Mouse (Mus musculus): ENCODE measurements at regions not wholly inside any gene's neighbourhood (a gene's known extent, or its start where the extent isn't known, plus 50 kb on each side); places are given as distances from the start of the nearest gene placed in this dataset.

DNA sequence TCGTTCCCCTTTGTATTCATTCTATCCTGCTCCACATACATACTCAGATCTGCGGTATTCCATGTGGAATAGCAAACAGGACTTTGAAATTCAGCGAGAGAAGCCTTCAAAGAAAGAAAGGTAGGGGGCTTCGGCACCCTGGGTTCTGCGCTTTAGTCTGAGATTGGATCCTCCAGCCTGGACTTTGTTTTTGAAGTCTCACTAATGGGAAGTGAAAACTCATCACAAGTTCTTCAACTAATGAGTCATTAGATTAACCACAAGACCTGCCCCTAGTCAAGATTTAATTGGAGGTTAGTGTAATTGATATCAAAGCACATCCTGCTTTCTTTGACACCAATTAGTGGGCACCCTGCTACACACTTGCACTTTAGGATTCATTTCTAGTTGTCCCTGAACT lies 492.5 kb upstream of the Zfp960 start:
- Histone ChIP-seq H3K4me1 (replicated peaks; ENCODE audit: insufficient read depth, low read length) (no peaks in the 10 kb centered on the region), H3K36me3 (ENCODE audit: insufficient read depth, low read length) (no peaks in the 10 kb centered on the region), H3K9ac (ENCODE audit: low read depth, low read length) (no peak overlapping the region), H3K27me3 (ENCODE audit: insufficient read depth, low read length) (no peaks in the 10 kb centered on the region), H3K4me2 (ENCODE audit: low read length) (no peak overlapping the region), H3K4me3 (replicated peaks; ENCODE audit: low read depth, low read length) (no peak overlapping the region), H3K27ac (no peak overlapping the region), H3K9me3 (replicated peaks; ENCODE audit: low read length) (no peaks in the 10 kb centered on the region)
- 56% methylated on average over 5 of the region's 5 CpGs for WGBS
- DNase-seq (ENCODE audit: low spot score) (no peak), ATAC-seq (replicated peaks; ENCODE audit: low FRiP score, low read depth) (no peak)
- TF ChIP-seq CTCF (IDR thresholded peaks at IDR 0.05; ENCODE audit: low read depth): no peak

GRCm38 (mm10) chr17:16588791-16589190 lies 475.1 kb upstream of the Zfp960 start:
- WGBS: 71% methylated on average over 1 of the region's 1 CpGs
- Histone ChIP-seq H3K4me3 (replicated peaks; ENCODE audit: low read depth, low read length) (no peak overlapping the region), H3K4me1 (replicated peaks; ENCODE audit: insufficient read depth, low read length) (no peaks in the 10 kb centered on the region), H3K9me3 (replicated peaks; ENCODE audit: low read length) (no peaks in the 10 kb centered on the region), H3K27me3 (ENCODE audit: insufficient read depth, low read length) (no peaks in the 10 kb centered on the region), H3K9ac (ENCODE audit: low read depth, low read length) (no peak overlapping the region), H3K27ac (no peak overlapping the region), H3K36me3 (ENCODE audit: insufficient read depth, low read length) (no peaks in the 10 kb centered on the region), H3K4me2 (ENCODE audit: low read length) (no peak overlapping the region)
- no peak for TF ChIP-seq CTCF (IDR thresholded peaks at IDR 0.05; ENCODE audit: low read depth)
- DNase-seq (ENCODE audit: low spot score): no peak
- ATAC-seq (replicated peaks; ENCODE audit: low FRiP score, low read depth): no peak

DNA sequence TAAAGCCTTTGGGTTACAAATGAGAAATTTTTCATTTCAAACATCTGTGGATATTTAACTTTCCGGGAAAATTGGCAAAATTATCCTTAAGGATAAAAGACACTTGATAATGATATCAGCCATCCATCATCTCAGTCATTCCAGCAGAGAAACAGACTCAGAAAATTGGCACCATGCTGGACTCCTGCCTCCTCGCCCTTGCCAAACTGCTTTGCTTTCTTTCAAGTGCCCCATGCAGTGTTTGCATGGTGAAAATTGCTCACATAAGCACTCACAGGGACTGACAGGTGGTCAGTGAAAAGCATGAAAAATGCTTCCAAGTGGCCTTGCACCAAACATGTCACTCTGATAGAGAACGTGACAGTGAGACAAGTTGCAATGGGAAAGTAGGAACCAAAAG lies 464.2 kb upstream of the Zfp960 start:
- no peak for ATAC-seq (replicated peaks; ENCODE audit: low FRiP score, low read depth)
- 59% methylated on average over 3 of the region's 3 CpGs for WGBS

GRCm38 (mm10) chr17:16612405-16612979 lies 451.4 kb upstream of the Zfp960 start:
- no peak for DNase-seq (ENCODE audit: low spot score)
- 74% methylated on average over 1 of the region's 1 CpGs for WGBS
- no peak for TF ChIP-seq CTCF (IDR thresholded peaks at IDR 0.05; ENCODE audit: low read depth)

More for the DNA sequence above, 464.2 kb upstream of the Zfp960 start:
- no peaks in the 10 kb centered on the region for H3K4me1 ChIP-seq (replicated peaks; ENCODE audit: insufficient read depth, low read length)
- no peak for TF ChIP-seq CTCF (IDR thresholded peaks at IDR 0.05; ENCODE audit: low read depth)
- H3K4me3 ChIP-seq (replicated peaks; ENCODE audit: low read depth, low read length): no peak overlapping the region
- H3K27ac ChIP-seq: no peak overlapping the region
- H3K9me3 ChIP-seq (replicated peaks; ENCODE audit: low read length): no peaks in the 10 kb centered on the region
- no peaks in the 10 kb centered on the region for H3K27me3 ChIP-seq (ENCODE audit: insufficient read depth, low read length)
- no peak for DNase-seq (ENCODE audit: low spot score)
- no peak overlapping the region for H3K9ac ChIP-seq (ENCODE audit: low read depth, low read length)
- no peaks in the 10 kb centered on the region for H3K36me3 ChIP-seq (ENCODE audit: insufficient read depth, low read length)
- no peak overlapping the region for H3K4me2 ChIP-seq (ENCODE audit: low read length)

DNA sequence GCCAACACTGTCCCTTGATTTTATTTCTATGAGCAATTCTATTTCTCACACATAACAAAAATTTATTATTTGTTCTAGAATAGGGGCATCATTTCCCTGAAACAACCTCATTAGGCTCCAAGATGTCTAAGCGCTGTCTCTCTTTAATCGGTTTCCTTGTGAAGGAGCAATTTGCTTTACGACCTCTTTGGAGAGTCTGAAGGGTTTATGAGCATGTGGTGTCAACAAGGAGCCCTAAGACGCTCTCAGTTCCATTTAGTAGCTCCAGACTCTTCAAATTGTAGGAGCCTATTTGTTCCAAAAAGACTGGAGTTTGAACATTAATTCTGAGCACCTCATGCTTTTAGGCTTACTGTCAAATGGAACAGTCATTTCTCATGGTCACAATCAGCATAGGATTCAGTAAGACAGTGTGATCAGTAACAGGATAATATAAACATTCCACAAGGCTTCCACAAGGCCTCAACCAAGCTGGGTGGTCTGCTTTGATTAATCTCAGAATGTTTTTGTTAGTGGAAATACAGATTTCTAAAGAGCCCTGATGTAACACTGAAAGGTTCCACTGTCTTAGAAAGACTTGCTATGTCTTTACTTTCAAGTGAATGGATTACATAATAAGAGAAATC lies 441.9 kb upstream of the Zfp960 start:
- ATAC-seq (replicated peaks; ENCODE audit: low FRiP score, low read depth) (peak; percentile 69), DNase-seq (ENCODE audit: low spot score) (peak; percentile 85)
- no peak overlapping the region for H3K4me2 ChIP-seq (ENCODE audit: low read length)
- H3K9me3 ChIP-seq (replicated peaks; ENCODE audit: low read length): no peaks in the 10 kb centered on the region
- no peak for TF ChIP-seq CTCF (IDR thresholded peaks at IDR 0.05; ENCODE audit: low read depth)
- H3K36me3 ChIP-seq (ENCODE audit: insufficient read depth, low read length): no peaks in the 10 kb centered on the region
- H3K4me1 ChIP-seq (replicated peaks; ENCODE audit: insufficient read depth, low read length): no peaks in the 10 kb centered on the region
- no peak overlapping the region for H3K27ac ChIP-seq
- 10% methylated on average over 4 of the region's 4 CpGs for WGBS
- no peak overlapping the region for H3K4me3 ChIP-seq (replicated peaks; ENCODE audit: low read depth, low read length)
- no peaks in the 10 kb centered on the region for H3K27me3 ChIP-seq (ENCODE audit: insufficient read depth, low read length)
- no peak overlapping the region for H3K9ac ChIP-seq (ENCODE audit: low read depth, low read length)

More at GRCm38 (mm10) chr17:16612405-16612979, 451.4 kb upstream of the Zfp960 start:
- no peak for ATAC-seq (replicated peaks; ENCODE audit: low FRiP score, low read depth)
- Histone ChIP-seq H3K4me3 (replicated peaks; ENCODE audit: low read depth, low read length) (no peak overlapping the region), H3K27me3 (ENCODE audit: insufficient read depth, low read length) (no peaks in the 10 kb centered on the region), H3K9ac (ENCODE audit: low read depth, low read length) (no peak overlapping the region), H3K9me3 (replicated peaks; ENCODE audit: low read length) (no peaks in the 10 kb centered on the region), H3K36me3 (ENCODE audit: insufficient read depth, low read length) (no peaks in the 10 kb centered on the region), H3K27ac (no peak overlapping the region), H3K4me2 (ENCODE audit: low read length) (no peak overlapping the region), H3K4me1 (replicated peaks; ENCODE audit: insufficient read depth, low read length) (no peaks in the 10 kb centered on the region)

DNA sequence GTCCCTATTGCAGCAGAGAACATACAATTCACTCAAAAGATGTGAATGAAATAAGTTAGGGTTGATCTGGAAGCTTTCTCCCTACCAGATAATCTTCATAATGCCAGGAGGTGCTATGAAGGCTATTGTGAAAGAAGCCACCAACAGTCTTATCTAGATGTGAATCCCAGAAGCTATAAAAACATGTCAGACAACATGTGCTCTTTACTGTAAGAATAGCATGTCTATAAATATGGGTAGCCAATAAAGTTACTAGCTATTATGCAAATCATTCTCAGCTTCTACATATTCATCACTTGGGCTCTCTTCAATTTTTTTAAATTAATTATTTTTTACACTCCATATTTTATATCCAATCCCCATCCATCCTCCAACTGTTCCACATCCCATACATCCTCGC lies 434.1 kb upstream of the Zfp960 start:
- Histone ChIP-seq H3K4me3 (replicated peaks; ENCODE audit: low read depth, low read length) (no peak overlapping the region), H3K4me1 (replicated peaks; ENCODE audit: insufficient read depth, low read length) (no peaks in the 10 kb centered on the region), H3K9ac (ENCODE audit: low read depth, low read length) (no peak overlapping the region), H3K27ac (no peak overlapping the region), H3K9me3 (replicated peaks; ENCODE audit: low read length) (no peaks in the 10 kb centered on the region), H3K36me3 (ENCODE audit: insufficient read depth, low read length) (no peaks in the 10 kb centered on the region), H3K27me3 (ENCODE audit: insufficient read depth, low read length) (no peaks in the 10 kb centered on the region), H3K4me2 (ENCODE audit: low read length) (no peak overlapping the region)
- no peak for TF ChIP-seq CTCF (IDR thresholded peaks at IDR 0.05; ENCODE audit: low read depth)
- no peak for ATAC-seq (replicated peaks; ENCODE audit: low FRiP score, low read depth)
- WGBS: 65% methylated on average over 1 of the region's 1 CpGs
- DNase-seq (ENCODE audit: low spot score): no peak

DNA sequence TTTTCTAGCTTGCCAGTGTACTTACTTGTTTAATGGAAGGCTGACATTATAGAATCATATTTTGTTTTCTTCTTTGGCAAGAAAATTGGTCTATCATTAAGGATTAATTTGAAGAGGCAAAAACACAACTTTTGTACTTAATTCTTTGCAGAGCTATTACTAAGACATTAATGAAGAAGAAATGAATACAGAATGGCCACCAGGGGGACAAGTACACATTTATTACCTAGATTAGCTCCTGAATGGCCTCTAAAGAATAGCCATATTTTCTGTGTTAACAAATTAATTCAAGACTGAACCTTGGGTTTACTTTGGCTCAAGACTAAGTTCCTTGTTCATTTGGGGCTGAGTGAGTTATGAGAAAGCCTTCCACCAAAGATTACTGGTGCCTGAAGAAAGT lies 430.5 kb upstream of the Zfp960 start:
- no peak overlapping the region for H3K9ac ChIP-seq (ENCODE audit: low read depth, low read length)
- no peaks in the 10 kb centered on the region for H3K9me3 ChIP-seq (replicated peaks; ENCODE audit: low read length)
- no peaks in the 10 kb centered on the region for H3K36me3 ChIP-seq (ENCODE audit: insufficient read depth, low read length)
- peak; percentile 24 for DNase-seq (ENCODE audit: low spot score)
- H3K4me2 ChIP-seq (ENCODE audit: low read length): no peak overlapping the region
- H3K27me3 ChIP-seq (ENCODE audit: insufficient read depth, low read length): no peaks in the 10 kb centered on the region
- H3K27ac ChIP-seq: no peak overlapping the region
- no peak overlapping the region for H3K4me3 ChIP-seq (replicated peaks; ENCODE audit: low read depth, low read length)
- TF ChIP-seq CTCF (IDR thresholded peaks at IDR 0.05; ENCODE audit: low read depth): peak; percentile 33
- H3K4me1 ChIP-seq (replicated peaks; ENCODE audit: insufficient read depth, low read length): no peaks in the 10 kb centered on the region
- ATAC-seq (replicated peaks; ENCODE audit: low FRiP score, low read depth): no peak
